Mouse (Mus musculus) forebrain, postnatal 0 days (tissue): Measurements from ENCODE around the gene Arid4a. TPM values are rescaled to one million over a fixed set of nuclear protein-coding genes. Genes with fewer than 3 reads are reported as not detected.

Source experiments
- ATAC-seq: fragments of 200-750 bp; cut with Nextera tagmentation; 2 replicates; pipeline ENCODE4 v1.8.0; 2017; ENCODE audit warnings: mild to moderate bottlenecking, moderate library complexity
- DNase-seq: peaks from one replicate; pipeline ENCODE4 v3.0.0-alpha.2; 2015
- H3K27ac ChIP-seq: fragments of 300-500 bp; sonication (generic); 2 replicates; pipeline ENCODE4 v1.5.1; 2014; ENCODE audit warnings: low read depth, mild to moderate bottlenecking, antibody characterized with exemption, low read length, moderate library complexity, mixed read lengths
- H3K27me3 ChIP-seq: fragments of 300-500 bp; sonication (generic); 2 replicates; pipeline ENCODE4 v1.6.1; 2014; ENCODE audit warnings: mild to moderate bottlenecking, low read length, mixed read lengths; ENCODE audit not compliant: insufficient read depth
- H3K36me3 ChIP-seq: fragments of 300-500 bp; sonication (generic); 2 replicates; pipeline ENCODE4 v1.6.1; 2014; ENCODE audit warnings: mild to moderate bottlenecking, moderate library complexity; ENCODE audit not compliant: insufficient read depth
- H3K4me1 ChIP-seq: fragments of 300-500 bp; sonication (generic); 2 replicates; pipeline ENCODE4 v1.6.1; 2014; ENCODE audit warnings: antibody characterized with exemption; ENCODE audit not compliant: insufficient read depth
- H3K4me2 ChIP-seq: fragments of 300-500 bp; sonication (generic); 2 replicates; pipeline ENCODE4 v1.6.1; 2014; ENCODE audit warnings: low read depth, mild to moderate bottlenecking, moderate library complexity
- H3K4me3 ChIP-seq: fragments of 300-500 bp; sonication (generic); 2 replicates; pipeline ENCODE4 v1.5.1; 2014; ENCODE audit warnings: low read depth, low read length, mixed read lengths
- H3K9ac ChIP-seq: fragments of 300-500 bp; sonication (generic); 2 replicates; pipeline ENCODE4 v1.6.1; 2014; ENCODE audit warnings: mild to moderate bottlenecking
- H3K9me3 ChIP-seq: fragments of 300-500 bp; sonication (generic); 2 replicates; pipeline ENCODE4 v1.6.1; 2016; ENCODE audit warnings: low read length
- CTCF ChIP-seq: sonication (generic); IDR thresholded peaks from 2 replicates; pipeline ENCODE4 v1.5.1; 2016; ENCODE audit warnings: antibody characterized with exemption, control low read depth, low read depth
- WGBS: fragments of 180-500 bp; shearing (Covaris S2); extraction: QIAGEN DNeasy Blood & Tissue Kit; methylation state at CpG from one replicate; pipeline ENCODE4 v1.1.7; 2014; 5-methylcytosine and 5-hydroxymethylcytosine counted together
- polyA plus RNA-seq: library from polyadenylated mRNA; unstranded; fragments of >200 nt; fragmentation: Nextera tagmentation; extraction: Ambion mirVana; gene quantifications from 2 replicates; pipeline ENCODE4 v1.2.1, GENCODE M21; 2015
- total RNA-seq: library from RNA; depleted of rRNA; stranded (reverse); fragments of >200 nt; gene quantifications from 2 replicates; pipeline ENCODE4 v1.2.3, GENCODE M21; 2014; rRNA removed

The Arid4a gene
- total and polyA plus RNA-seq, 2 experiments from 2014 or later, result 17.9 to 38.2 TPM

GRCm38 (mm10) chr12:71139258-71139828, 123.6 kb downstream of the Arid4a start:
- Histone ChIP-seq H3K27ac (no peak overlapping the region), H3K4me2 (no peak overlapping the region)

GRCm38 (mm10) chr12:71141189-71141588, 125.4 kb downstream of the Arid4a start:
- Histone ChIP-seq H3K4me3 (no peak overlapping the region), H3K9ac (no peak overlapping the region), H3K27ac (no peak overlapping the region), H3K9me3 (no peaks in the 10 kb centered on the region), H3K4me2 (no peak overlapping the region), H3K27me3 (no peaks in the 10 kb centered on the region), H3K36me3 (peaks cover 36% of the 10 kb centered on the region), H3K4me1 (peaks cover 12% of the 10 kb centered on the region; the same call in 1 of the 2 replicates)
- DNase-seq, result no peak
- TF ChIP-seq CTCF, result no peak
- no peak for ATAC-seq

More at GRCm38 (mm10) chr12:71139258-71139828, 123.6 kb downstream of the Arid4a start:
- TF ChIP-seq CTCF, result peak; percentile 33
- 83% methylated on average over 5 of the region's 5 CpGs for WGBS
- Histone ChIP-seq H3K4me3 (no peak overlapping the region), H3K9me3 (no peaks in the 10 kb centered on the region), H3K9ac (no peak overlapping the region), H3K27me3 (no peaks in the 10 kb centered on the region), H3K36me3 (peaks cover 21% of the 10 kb centered on the region), H3K4me1 (peaks cover 16% of the 10 kb centered on the region)
- DNase-seq, result no peak
- ATAC-seq, result no peak

GRCm38 (mm10) chr12:71147641-71148040, 131.9 kb downstream of the Arid4a start:
- no peak overlapping the region for H3K27ac ChIP-seq
- no peak overlapping the region for H3K4me3 ChIP-seq
- no peak overlapping the region for H3K9ac ChIP-seq
- H3K9me3 ChIP-seq, result no peaks in the 10 kb centered on the region
- peak; percentile 52 for DNase-seq
- H3K4me1 ChIP-seq, result no peaks in the 10 kb centered on the region
- no peak overlapping the region for H3K4me2 ChIP-seq
- no peak for ATAC-seq
- peaks cover 50% of the 10 kb centered on the region for H3K36me3 ChIP-seq
- WGBS, result 86% methylated on average over 3 of the region's 3 CpGs
- peak; percentile 65 for TF ChIP-seq CTCF
- H3K27me3 ChIP-seq, result no peaks in the 10 kb centered on the region

Other genes starting within 250 kb of the Arid4a start
- 10.6 and 11.0 TPM in 2 replicates for gene Frmd6, start 190.5 kb upstream of the Arid4a start, total RNA-seq
- gene Frmd6, start 190.5 kb upstream of the Arid4a start, polyA plus RNA-seq, result 6.9 and 7.4 TPM in 2 replicates
- 105 and 112 TPM in 2 replicates for gene Actr10, start 78.1 kb upstream of the Arid4a start, total RNA-seq
- gene Actr10, start 78.1 kb upstream of the Arid4a start, polyA plus RNA-seq, result 196 and 282 TPM in 2 replicates
- 207 and 225 TPM in 2 replicates for gene Psma3, start 41.4 kb upstream of the Arid4a start, total RNA-seq
- gene Psma3, start 41.4 kb upstream of the Arid4a start, polyA plus RNA-seq, result 605 and 698 TPM in 2 replicates
- gene Tomm20l, start 95.4 kb downstream of the Arid4a start, total RNA-seq, result not detected in 2 replicates
- gene Tomm20l, start 95.4 kb downstream of the Arid4a start, polyA plus RNA-seq, result not detected in 2 replicates
- 79.8 and 93.2 TPM in 2 replicates for gene Timm9, start 120.7 kb downstream of the Arid4a start, total RNA-seq
- gene Timm9, start 120.7 kb downstream of the Arid4a start, polyA plus RNA-seq, result 123 and 128 TPM in 2 replicates
- 9.6 and 9.8 TPM in 2 replicates for gene 2700049A03Rik, start 120.9 kb downstream of the Arid4a start, total RNA-seq
- 5.0 and 6.4 TPM in 2 replicates for gene 2700049A03Rik, start 120.9 kb downstream of the Arid4a start, polyA plus RNA-seq